Mouse (Mus musculus) lung, postnatal 0 days (tissue): ENCODE results near the gene Mfsd12. TPM values are rescaled to one million over a fixed set of nuclear protein-coding genes. Genes with fewer than 3 reads are reported as not detected.

ENCODE experiments used
- ATAC-seq: fragments of 200-750 bp; cut with Nextera tagmentation; 2 replicates; pipeline ENCODE4 v1.8.0; 2017; ENCODE audit warnings: moderate library complexity
- DNase-seq: peaks from one replicate; pipeline ENCODE4 v3.0.0-alpha.2; 2016; ENCODE audit warnings: low spot score
- H3K27ac ChIP-seq: fragments of 300-500 bp; sonication (generic); 2 replicates; pipeline ENCODE4 v1.5.1; 2014; ENCODE audit warnings: antibody characterized with exemption, mild to moderate bottlenecking, low read length, mixed read lengths
- H3K27me3 ChIP-seq: fragments of 300-500 bp; sonication (generic); replicated peaks from 2 replicates; pipeline ENCODE4 v1.6.1; 2014; ENCODE audit warnings: low read length, mixed read lengths; ENCODE audit not compliant: insufficient read depth
- H3K36me3 ChIP-seq: fragments of 300-500 bp; sonication (generic); 2 replicates; pipeline ENCODE4 v1.6.1; 2014; ENCODE audit warnings: low read length, mixed read lengths; ENCODE audit not compliant: insufficient read depth
- H3K4me1 ChIP-seq: fragments of 300-500 bp; sonication (generic); 2 replicates; pipeline ENCODE4 v1.6.1; 2014; ENCODE audit warnings: antibody characterized with exemption, low read depth, low read length, mixed read lengths; ENCODE audit not compliant: insufficient read depth
- H3K4me2 ChIP-seq: fragments of 300-500 bp; sonication (generic); replicated peaks from 2 replicates; pipeline ENCODE4 v1.6.1; 2014; ENCODE audit warnings: low read depth, mild to moderate bottlenecking, low read length, moderate library complexity, mixed read lengths
- H3K4me3 ChIP-seq: fragments of 300-500 bp; sonication (generic); 2 replicates; pipeline ENCODE4 v1.5.1; 2014; ENCODE audit warnings: low read depth, low read length
- H3K9ac ChIP-seq: fragments of 300-500 bp; sonication (generic); replicated peaks from 2 replicates; pipeline ENCODE4 v1.6.1; 2014; ENCODE audit warnings: low read depth, mild to moderate bottlenecking
- H3K9me3 ChIP-seq: fragments of 300-500 bp; sonication (generic); 2 replicates; pipeline ENCODE4 v1.6.1; 2016; ENCODE audit warnings: low read length, mixed read lengths
- CTCF ChIP-seq: IDR thresholded peaks from 2 replicates; pipeline ENCODE4 v1.5.1; 2016; ENCODE audit warnings: antibody characterized with exemption, mild to moderate bottlenecking
- EP300 ChIP-seq: IDR thresholded peaks from 2 replicates; pipeline ENCODE4 v1.6.1; 2016; ENCODE audit warnings: antibody characterized with exemption, mild to moderate bottlenecking, control low read depth
- WGBS: fragments of 180-500 bp; shearing (Covaris S2); extraction: QIAGEN DNeasy Blood & Tissue Kit; methylation state at CpG from one replicate; pipeline ENCODE4 v1.1.7; 2014; 5-methylcytosine and 5-hydroxymethylcytosine counted together
- polyA plus RNA-seq: library from polyadenylated mRNA; unstranded; fragments of >200 nt; fragmentation: Nextera tagmentation; extraction: Ambion mirVana; gene quantifications from 2 replicates; pipeline ENCODE4 v1.2.1, GENCODE M21; 2015

Gene Mfsd12
- polyA plus RNA-seq, 1 experiment from 2014 or later = 14.0 TPM

GRCm38 (mm10) chr10:81387716-81388115, 30.4 kb downstream of the Mfsd12 start:
- H3K4me3 ChIP-seq = no peak overlapping the region
- ATAC-seq (no peak), DNase-seq (no peak)
- H3K36me3 ChIP-seq = no peaks in the 10 kb centered on the region; the same call in none of the 2 replicates
- 93% methylated on average over 20 of the region's 20 CpGs for WGBS
- no peaks in the 10 kb centered on the region for H3K9me3 ChIP-seq
- peaks cover 11% of the 10 kb centered on the region; the same call in 1 of the 2 replicates for H3K4me1 ChIP-seq
- H3K27me3 ChIP-seq = no peaks in the 10 kb centered on the region
- H3K27ac ChIP-seq = no peak overlapping the region
- H3K4me2 ChIP-seq = no peak overlapping the region
- TF ChIP-seq EP300 = no peak
- no peak for TF ChIP-seq CTCF
- no peak overlapping the region for H3K9ac ChIP-seq

GRCm38 (mm10) chr10:81388505-81389055, 31.3 kb downstream of the Mfsd12 start, which contains the start of gene Gm48552:
Gene Gm48552, plus strand, starts transcription at chr10:81389005.
- ATAC-seq (no peak), DNase-seq (no peak)
- 57% methylated on average over 5 of the region's 5 CpGs for WGBS
- Histone ChIP-seq H3K9me3 (no peaks in the 10 kb centered on the region), H3K36me3 (no peaks in the 10 kb centered on the region; the same call in none of the 2 replicates), H3K9ac (no peak within 1 kb of the TSS), H3K4me2 (no peak within 1 kb of the TSS), H3K27ac (no peak within 1 kb of the TSS), H3K4me3 (no peak within 1 kb of the TSS), H3K4me1 (peaks cover 15% of the 10 kb centered on the region; the same call in 1 of the 2 replicates), H3K27me3 (no peaks in the 10 kb centered on the region)
- TF ChIP-seq CTCF = no peak
- no peak for TF ChIP-seq EP300

- no peak overlapping the region for H3K27ac ChIP-seq
Measured at GRCm38 (mm10) chr10:81389373-81389772, 32.1 kb downstream of the Mfsd12 start.

GRCm38 (mm10) chr10:81389801-81390677, 32.7 kb downstream of the Mfsd12 start:
- Histone ChIP-seq H3K27ac (no peak overlapping the region), H3K4me1 (peaks cover 13% of the 10 kb centered on the region), H3K4me3 (no peak overlapping the region), H3K9ac (no peak overlapping the region), H3K36me3 (no peaks in the 10 kb centered on the region; the same call in none of the 2 replicates), H3K9me3 (no peaks in the 10 kb centered on the region), H3K4me2 (no peak overlapping the region), H3K27me3 (no peaks in the 10 kb centered on the region)
- WGBS = 58% methylated on average over 23 of the region's 23 CpGs
- DNase-seq (peak; percentile 66), ATAC-seq (peak; percentile 75)
- TF ChIP-seq CTCF (peak; percentile 95), EP300 (no peak)

More at GRCm38 (mm10) chr10:81389373-81389772, 32.1 kb downstream of the Mfsd12 start:
- H3K4me3 ChIP-seq = no peak overlapping the region
- TF ChIP-seq CTCF (no peak), EP300 (no peak)
- DNase-seq = no peak
- H3K4me2 ChIP-seq = no peak overlapping the region
- no peaks in the 10 kb centered on the region for H3K9me3 ChIP-seq
- no peaks in the 10 kb centered on the region for H3K27me3 ChIP-seq
- H3K9ac ChIP-seq = no peak overlapping the region
- ATAC-seq = no peak
- 45% methylated on average over 3 of the region's 3 CpGs for WGBS
- H3K36me3 ChIP-seq = no peaks in the 10 kb centered on the region; the same call in none of the 2 replicates
- peaks cover 17% of the 10 kb centered on the region for H3K4me1 ChIP-seq

GRCm38 (mm10) chr10:81390678-81390965, 33.3 kb downstream of the Mfsd12 start:
- no peak for TF ChIP-seq EP300
- TF ChIP-seq CTCF = no peak
- Histone ChIP-seq H3K4me2 (no peak overlapping the region), H3K9ac (no peak overlapping the region), H3K27ac (no peak overlapping the region), H3K4me3 (no peak overlapping the region), H3K9me3 (no peaks in the 10 kb centered on the region), H3K4me1 (peaks cover 9% of the 10 kb centered on the region), H3K36me3 (no peaks in the 10 kb centered on the region; the same call in none of the 2 replicates), H3K27me3 (no peaks in the 10 kb centered on the region)
- DNase-seq (no peak), ATAC-seq (no peak)
- 89% methylated on average over 9 of the region's 13 CpGs for WGBS

- WGBS = 81% methylated on average over 6 of the region's 6 CpGs
- ATAC-seq = no peak
Measured at GRCm38 (mm10) chr10:81392270-81392669, 35.0 kb downstream of the Mfsd12 start.

More at GRCm38 (mm10) chr10:81392270-81392669, 35.0 kb downstream of the Mfsd12 start:
- Histone ChIP-seq H3K4me2 (no peak overlapping the region), H3K9me3 (no peaks in the 10 kb centered on the region), H3K27ac (no peak overlapping the region), H3K4me1 (peaks cover 9% of the 10 kb centered on the region), H3K27me3 (no peaks in the 10 kb centered on the region), H3K4me3 (no peak overlapping the region), H3K36me3 (no peaks in the 10 kb centered on the region; the same call in 1 of the 2 replicates), H3K9ac (no peak overlapping the region)
- no peak for DNase-seq
- no peak for TF ChIP-seq CTCF
- TF ChIP-seq EP300 = no peak
